Mouse (Mus musculus): ENCODE data around the gene 1700034J05Rik.

DNA sequence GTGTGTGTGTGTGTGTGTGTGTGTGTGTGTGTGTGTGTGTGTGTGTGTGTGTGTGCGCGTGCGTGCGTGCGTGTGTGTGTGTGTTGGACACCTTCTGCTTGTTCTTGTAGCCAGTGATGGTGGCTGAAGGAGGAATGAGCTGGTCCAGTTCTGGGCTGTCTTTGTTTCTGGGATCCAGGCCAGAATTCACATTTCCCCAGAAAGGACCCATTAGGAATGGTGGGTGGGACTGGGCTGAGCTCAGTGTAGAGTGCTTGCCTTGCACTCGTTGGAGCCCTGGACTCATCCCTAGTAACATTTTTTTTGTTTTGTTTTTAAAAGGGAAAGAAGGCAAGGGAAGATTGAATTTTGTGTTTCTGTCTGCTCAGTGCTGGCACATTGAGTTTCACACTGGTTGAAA, 18.3 kb downstream of the 1700034J05Rik start:
- TF ChIP-seq POLR2A (IDR thresholded peaks at IDR 0.05; ENCODE audit: insufficient read depth, low read length) = no peak
- no peak for TF ChIP-seq CTCF (IDR thresholded peaks at IDR 0.05; ENCODE audit: low read depth, low read length)
- no peak for TF ChIP-seq EP300 (IDR thresholded peaks at IDR 0.05; ENCODE audit: insufficient read depth, low read depth, low read length)
